Mouse (Mus musculus) frontal cortex, postnatal 25 days (tissue): ENCODE measurements around the gene Cwc22.

Source experiments
- DNase-seq, 2 experiments: peaks; one replicate each; pipeline ENCODE4 v3.0.0; 2022; ENCODE audit warnings: low spot score in 2 of 2

Cwc22 gene

GRCm38 (mm10) chr2:77925997-77926396, 20.2 kb downstream of the Cwc22 start:
- DNase-seq: no peak

GRCm38 (mm10) chr2:77925187-77925924, 20.8 kb downstream of the Cwc22 start:
- DNase-seq: no peak

GRCm38 (mm10) chr2:77924003-77924402, 22.2 kb downstream of the Cwc22 start:
- no peak for DNase-seq

GRCm38 (mm10) chr2:77923182-77923581, 23.0 kb downstream of the Cwc22 start:
- no peak for DNase-seq

GRCm38 (mm10) chr2:77921307-77921706, 24.9 kb downstream of the Cwc22 start:
- DNase-seq: no peak

GRCm38 (mm10) chr2:77920621-77921020, 25.6 kb downstream of the Cwc22 start:
- no peak for DNase-seq

- DNase-seq: no peak
These were observed 27.7 kb downstream of the Cwc22 start for GRCm38 (mm10) chr2:77918474-77918873.

- DNase-seq: no peak
These were observed 28.2 kb downstream of the Cwc22 start for GRCm38 (mm10) chr2:77918006-77918405.

GRCm38 (mm10) chr2:77917360-77917734, 28.8 kb downstream of the Cwc22 start:
- no peak for DNase-seq

GRCm38 (mm10) chr2:77916586-77917359, 29.4 kb downstream of the Cwc22 start:
- no peak for DNase-seq

- DNase-seq: no peak
These were observed 31.0 kb downstream of the Cwc22 start for GRCm38 (mm10) chr2:77915187-77915586.

- no peak for DNase-seq
These were observed 32.5 kb downstream of the Cwc22 start for GRCm38 (mm10) chr2:77913628-77914027.

- DNase-seq: no peak
These were observed 34.0 kb downstream of the Cwc22 start for GRCm38 (mm10) chr2:77912197-77912596.

GRCm38 (mm10) chr2:77911452-77911851, 34.7 kb downstream of the Cwc22 start:
- DNase-seq: no peak

GRCm38 (mm10) chr2:77910216-77910615, 36.0 kb downstream of the Cwc22 start:
- DNase-seq: no peak

- no peak for DNase-seq
These were observed 39.0 kb downstream of the Cwc22 start for GRCm38 (mm10) chr2:77907164-77907563.

GRCm38 (mm10) chr2:77905023-77905422, 41.2 kb downstream of the Cwc22 start:
- no peak for DNase-seq

GRCm38 (mm10) chr2:77904495-77904894, 41.7 kb downstream of the Cwc22 start:
- DNase-seq: no peak

GRCm38 (mm10) chr2:77903979-77904378, 42.2 kb downstream of the Cwc22 start:
- DNase-seq: no peak

GRCm38 (mm10) chr2:77903098-77903497, 43.1 kb downstream of the Cwc22 start:
- no peak for DNase-seq

GRCm38 (mm10) chr2:77901269-77901668, 44.9 kb downstream of the Cwc22 start:
- no peak for DNase-seq

- no peak for DNase-seq
These were observed 45.4 kb downstream of the Cwc22 start for GRCm38 (mm10) chr2:77900741-77901140.

- DNase-seq: no peak
These were observed 46.1 kb downstream of the Cwc22 start for GRCm38 (mm10) chr2:77900111-77900510.
